8 mouse cellular contexts compared by ENCODE assay signal in genomic region chr13:112463337-112463802, GRCm38 (mm10). TPM values are rescaled to one million over a fixed set of nuclear protein-coding genes. Genes with fewer than 3 reads are reported as not detected.
DNase-seq lines count a peak whose midpoint lies in the region; ATAC-seq and TF ChIP-seq lines count a peak whose summit lies in the region.

No protein-coding gene starts in this region.

- H3K27me3 ChIP-seq in heart, postnatal 0 days (ENCODE audit: control insufficient read depth, insufficient read depth, low read length), result no peaks in the 10 kb centered on the region
- H3K27me3 ChIP-seq in hindbrain, embryonic 13.5 days, result no peaks in the 10 kb centered on the region
- no peaks in the 10 kb centered on the region for H3K27me3 ChIP-seq in midbrain, embryonic 12.5 days

- 4% methylated on average over 17 of the region's 17 CpGs for WGBS in heart, postnatal 0 days
- WGBS in hindbrain, embryonic 13.5 days, result under 1% methylated on average over 17 of the region's 17 CpGs
- 2% methylated on average over 17 of the region's 17 CpGs for WGBS in midbrain, embryonic 12.5 days

- H3K4me2 ChIP-seq in heart, postnatal 0 days (ENCODE audit: low read depth, low read length), result peak overlapping the region; percentile 80
- H3K4me2 ChIP-seq in hindbrain, embryonic 13.5 days, result peak overlapping the region; percentile 90
- peak overlapping the region; percentile 69 for H3K4me2 ChIP-seq in midbrain, embryonic 12.5 days (replicated peaks)

- H3K27ac ChIP-seq in heart, postnatal 0 days (ENCODE audit: low read depth), result peak overlapping the region; percentile 96
- H3K27ac ChIP-seq in hindbrain, embryonic 13.5 days, result peak overlapping the region; percentile 80
- H3K27ac ChIP-seq in midbrain, embryonic 12.5 days (replicated peaks), result peak overlapping the region; percentile 67

- TF ChIP-seq EP300 in heart, postnatal 0 days (IDR thresholded peaks at IDR 0.05; ENCODE audit: low read depth), result no peak

- H3K36me3 ChIP-seq in heart, postnatal 0 days (replicated peaks; ENCODE audit: control insufficient read depth, insufficient read depth, low read length), result no peaks in the 10 kb centered on the region
- H3K36me3 ChIP-seq in hindbrain, embryonic 13.5 days, result no peaks in the 10 kb centered on the region
- H3K36me3 ChIP-seq in midbrain, embryonic 12.5 days, result no peaks in the 10 kb centered on the region

- H3K9ac ChIP-seq in heart, postnatal 0 days (replicated peaks; ENCODE audit: low read depth, low read length), result peak overlapping the region; percentile 90
- H3K9ac ChIP-seq in hindbrain, embryonic 13.5 days, result peak overlapping the region; percentile 92
- H3K9ac ChIP-seq in midbrain, embryonic 12.5 days (replicated peaks), result peak overlapping the region; percentile 82

- peak; percentile 63 for ATAC-seq in heart, postnatal 0 days (ENCODE audit: insufficient read depth, low read depth)
- peak; percentile 3 for ATAC-seq in activated CD4-positive, CD25-positive, alpha-beta regulatory T cell, adult 4 months
- ATAC-seq in hindbrain, embryonic 13.5 days (ENCODE audit: low FRiP score), result peak; percentile 75
- peak; percentile 76 for ATAC-seq in midbrain, embryonic 12.5 days (ENCODE audit: low FRiP score, low read depth)

- DNase-seq in heart, postnatal 0 days (ENCODE audit: low spot score), result no peak
- DNase-seq in heart, adult 11 months, result no peak
- DNase-seq in frontal cortex, adult 2 months (ENCODE audit: extremely low spot score in 1 of 2, low spot score in 1 of 2), result no peak
- no peak for DNase-seq in gastrocnemius, postnatal 4 days (ENCODE audit: low spot score in 2 of 2)
- no peak for DNase-seq in kidney, postnatal 14 days

- TF ChIP-seq CTCF in heart, postnatal 0 days (IDR thresholded peaks at IDR 0.05; ENCODE audit: low read depth), result no peak

- H3K4me3 ChIP-seq in heart, postnatal 0 days (ENCODE audit: low read depth, low read length), result peak overlapping the region; percentile 78
- peak overlapping the region; percentile 85 for H3K4me3 ChIP-seq in hindbrain, embryonic 13.5 days
- H3K4me3 ChIP-seq in midbrain, embryonic 12.5 days, result peak overlapping the region; percentile 76

- H3K9me3 ChIP-seq in heart, postnatal 0 days (replicated peaks; ENCODE audit: control insufficient read depth, low read length), result no peaks in the 10 kb centered on the region
- no peaks in the 10 kb centered on the region for H3K9me3 ChIP-seq in hindbrain, embryonic 13.5 days
- H3K9me3 ChIP-seq in midbrain, embryonic 12.5 days, result no peaks in the 10 kb centered on the region

- H3K4me1 ChIP-seq in heart, postnatal 0 days (ENCODE audit: control insufficient read depth, insufficient read depth), result peaks cover 33% of the 10 kb centered on the region
- H3K4me1 ChIP-seq in hindbrain, embryonic 13.5 days (replicated peaks), result peaks cover 25% of the 10 kb centered on the region
- H3K4me1 ChIP-seq in midbrain, embryonic 12.5 days, result peaks cover 12% of the 10 kb centered on the region

RNA-seq across cellular contexts. Expression of gene Il6st, which starts 0.5 kb away (rescaled TPM):
- 79.0 and 98.0 TPM in 2 replicates for total RNA-seq in heart, postnatal 0 days (2014; rRNA removed; ENCODE audit: low replicate concordance)
- polyA plus RNA-seq in heart, postnatal 0 days (2015; fragmentation: Nextera tagmentation; extraction: Ambion mirVana), result 29.9 and 30.0 TPM in 2 replicates
- polyA plus RNA-seq in activated CD4-positive, CD25-positive, alpha-beta regulatory T cell, adult 4 months (2017; shearing (Covaris generic)), result 10 to 100 TPM; 29.5 to 37.5 TPM
- polyA plus RNA-seq in hindbrain, embryonic 13.5 days (2015; fragmentation: Nextera tagmentation; extraction: Ambion mirVana), result 19.9 and 22.6 TPM in 2 replicates
- polyA plus RNA-seq in midbrain, embryonic 12.5 days (2016; fragmentation: Nextera tagmentation; extraction: Ambion mirVana), result 39.5 and 40.0 TPM in 2 replicates
- 27.2 and 27.6 TPM in 2 replicates for polyA plus RNA-seq in frontal cortex, adult 2 months (2012; rRNA removed)
- 100 to 1,000 TPM; 177 to 178 TPM for total RNA-seq in gastrocnemius, postnatal 4 days (2021)

Comparison
In these comparisons a context has a peak if more than half of its experiments do, and no peak if none do; other contexts are left out.
1. ATAC-seq: peak in every context shown above with its lines; median percentile 76 in midbrain, embryonic 12.5 days; 75 in hindbrain, embryonic 13.5 days; 63 in heart, postnatal 0 days; 3 in activated CD4-positive, CD25-positive, alpha-beta regulatory T cell, adult 4 months.